Mouse (Mus musculus) regulatory T cell (primary cell): ENCODE results near the gene Ahctf1.

Source experiments
- in situ Hi-C: fragments of 300-600 bp; cut with MboI, MseI; formaldehyde crosslinking; loops from one replicate; pipeline ENCODE4 v1.15.1; 2025; ENCODE audit warnings: high pct_unique_total_duplicates

The Ahctf1 gene

DNA sequence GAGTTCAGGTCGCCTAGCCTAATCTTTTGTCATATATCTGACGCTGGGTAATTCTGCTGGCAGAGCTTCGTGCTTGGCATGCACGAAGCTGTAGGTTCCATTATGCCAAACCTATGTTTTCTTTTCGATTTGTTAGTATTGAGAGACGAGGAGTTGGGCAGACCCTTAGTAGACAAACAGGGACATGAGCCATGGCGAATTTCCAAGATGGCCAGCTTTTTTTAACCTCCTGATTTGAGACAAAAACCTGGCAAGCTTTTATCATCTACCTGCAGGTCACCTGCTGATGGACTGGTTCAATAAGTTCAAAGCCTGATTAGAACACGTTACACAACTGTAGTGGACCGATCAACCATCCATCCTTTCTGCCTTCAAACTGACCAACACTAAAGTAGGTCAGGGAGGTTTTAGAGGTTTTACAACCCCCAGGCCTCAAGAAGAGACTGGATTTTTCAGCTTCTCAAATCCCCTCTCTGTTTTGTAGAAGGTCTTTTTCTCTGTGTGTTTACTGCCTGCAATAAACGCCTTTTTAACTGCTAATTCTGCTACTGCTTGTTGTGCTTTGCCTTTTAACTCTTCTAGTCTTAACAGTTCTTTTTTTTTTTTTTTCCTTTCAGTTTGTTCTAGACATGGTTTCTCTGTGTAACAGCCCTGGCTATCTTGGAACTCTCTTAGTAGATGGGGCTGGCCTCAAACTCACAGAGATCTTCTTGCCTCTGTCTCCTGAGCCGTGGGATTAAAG lies 831 bp upstream of the Ahctf1 start:
- in situ Hi-C loops: no loop called here

GRCm38 (mm10) chr1:179802610-179803512 lies 619 bp downstream of the Ahctf1 start, which contains the start of gene Gm10518:
Gene Gm10518 (plus strand): TSS chr1:179803376.
- in situ Hi-C loops: no loop called here

DNA sequence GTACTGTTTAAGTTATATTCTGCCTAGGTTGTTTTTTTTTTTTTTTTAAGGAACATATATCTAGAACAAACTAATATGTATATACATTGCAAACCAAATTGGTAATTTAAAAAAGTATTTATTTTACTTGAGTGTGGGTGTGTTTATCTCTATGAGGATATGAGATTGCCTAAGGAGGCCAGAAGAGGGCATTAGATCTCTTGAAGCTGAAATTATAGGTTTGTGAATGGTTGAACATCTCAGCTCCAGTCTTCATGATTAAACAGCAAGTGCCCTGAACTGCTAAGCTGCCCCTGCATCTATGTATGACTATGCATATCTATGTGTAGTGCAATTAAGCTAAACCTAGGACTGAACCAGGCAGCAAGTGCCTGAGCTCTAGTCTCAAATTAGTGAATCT lies 4.7 kb downstream of the Ahctf1 start:
- in situ Hi-C loops: loop anchor here (10.0 kb wide), 1 partner anchor 1334 kb away; no protein-coding TSS in a partner anchor

DNA sequence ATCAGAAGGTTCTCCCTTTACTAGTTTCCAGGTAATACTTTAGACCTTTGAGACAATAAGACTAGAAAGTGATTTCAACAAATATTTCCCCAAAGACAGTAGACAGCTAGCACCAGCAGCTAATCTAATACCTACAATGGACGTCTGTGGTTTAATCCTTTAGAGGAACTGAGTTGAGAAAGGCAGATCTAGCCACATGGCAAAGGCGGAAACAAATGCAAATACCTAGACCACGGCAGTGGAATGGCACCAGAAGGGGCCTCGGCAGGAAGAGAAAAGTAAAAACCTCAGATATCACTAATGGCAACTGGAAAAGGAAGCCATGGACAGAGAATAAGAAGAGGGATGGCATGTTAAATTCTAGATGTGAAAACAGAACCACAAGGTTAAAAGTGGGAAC lies 16.2 kb downstream of the Ahctf1 start:
- in situ Hi-C loops: no loop called here

DNA sequence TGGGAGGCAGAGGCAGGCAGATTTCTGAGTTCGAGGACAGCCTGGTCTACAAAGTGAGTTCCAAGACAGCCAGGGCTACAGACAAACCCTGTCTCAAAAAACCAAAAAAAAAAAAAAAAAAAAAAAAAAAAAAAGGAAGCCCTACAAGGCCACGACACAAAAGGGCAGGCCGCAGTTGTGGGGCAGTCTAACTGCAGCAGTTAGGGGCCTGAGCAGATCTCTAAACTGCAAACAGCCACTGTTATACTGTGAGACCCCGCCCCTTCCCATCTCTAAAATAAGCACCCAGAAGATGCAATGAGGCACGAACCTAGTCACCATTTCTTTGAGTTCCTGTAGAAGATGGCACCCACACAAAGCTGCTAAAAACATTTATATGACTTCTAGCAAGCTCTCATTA lies 18.0 kb downstream of the Ahctf1 start:
- in situ Hi-C loops: no loop called here

DNA sequence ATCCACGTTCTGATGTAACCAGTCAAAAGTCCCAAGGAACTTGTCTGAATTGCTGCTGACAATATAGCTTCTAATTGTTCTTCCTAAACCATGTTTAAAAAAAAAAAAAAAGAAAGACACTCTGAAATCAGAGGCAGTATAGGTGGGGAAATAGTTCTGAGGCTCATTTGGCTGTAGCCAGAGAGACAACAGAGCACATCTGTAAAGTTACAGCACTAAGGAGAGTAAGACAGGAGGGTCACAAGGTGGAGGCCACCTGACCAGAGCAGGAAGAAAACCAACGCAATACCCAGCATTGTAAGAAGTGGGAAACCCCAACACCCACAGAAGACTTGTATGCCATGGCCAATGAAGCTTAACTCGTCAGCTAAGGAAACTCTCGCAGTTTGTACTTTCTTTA lies 19.4 kb downstream of the Ahctf1 start:
- in situ Hi-C loops: no loop called here

- in situ Hi-C loops: loop anchor here (10.0 kb wide), 1 partner anchor 1348 kb away; no protein-coding TSS in a partner anchor
These were observed 26.6 kb downstream of the Ahctf1 start for GRCm38 (mm10) chr1:179776831-179777230.

DNA sequence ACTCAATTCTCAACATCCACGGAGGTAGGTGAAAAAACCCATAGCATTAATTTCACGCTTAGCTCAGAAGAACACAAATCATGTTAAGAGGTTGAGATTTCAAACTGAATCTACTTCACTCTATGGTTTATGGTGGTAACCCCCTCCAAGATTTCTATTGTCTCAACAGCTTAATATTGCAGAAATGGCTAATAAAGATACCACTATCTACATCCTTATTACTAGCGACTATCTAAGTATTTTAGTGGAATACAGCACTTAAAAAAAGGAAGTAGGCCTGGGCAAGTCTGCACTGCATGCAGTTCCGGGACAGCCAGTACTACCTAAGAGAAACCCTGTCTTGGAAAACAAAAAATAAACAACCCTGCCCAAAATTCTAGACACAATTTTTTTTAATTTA lies 42.9 kb downstream of the Ahctf1 start:
- in situ Hi-C loops: no loop called here

GRCm38 (mm10) chr1:179760086-179760485 lies 43.4 kb downstream of the Ahctf1 start:
- in situ Hi-C loops: no loop called here

GRCm38 (mm10) chr1:179756477-179756876 lies 47.0 kb downstream of the Ahctf1 start:
- in situ Hi-C loops: loop anchor here (5.0 kb wide), 1 partner anchor 36 kb away; no protein-coding TSS in a partner anchor

DNA sequence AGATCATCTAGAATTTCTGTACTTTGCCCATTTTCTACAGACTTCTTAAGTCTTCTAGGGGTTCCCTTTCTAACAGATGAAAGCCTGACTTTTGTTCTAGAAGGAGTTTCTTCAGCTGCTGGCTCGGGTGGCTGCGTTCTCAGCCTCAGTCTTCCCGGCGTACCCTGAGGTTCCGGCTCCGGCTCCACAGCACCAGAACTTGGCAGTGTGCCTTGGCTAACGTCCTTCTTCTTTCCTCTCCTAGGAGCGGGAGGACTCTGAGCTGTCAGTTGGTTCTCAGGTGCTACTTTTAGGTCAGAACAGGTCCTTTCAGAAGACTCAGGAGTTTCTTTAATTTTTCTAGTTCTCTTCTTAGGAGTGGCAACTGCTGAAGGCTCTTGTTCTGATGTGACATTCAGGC lies 50.5 kb downstream of the Ahctf1 start:
- in situ Hi-C loops: no loop called here

GRCm38 (mm10) chr1:179752276-179752675 lies 51.2 kb downstream of the Ahctf1 start:
- in situ Hi-C loops: no loop called here

DNA sequence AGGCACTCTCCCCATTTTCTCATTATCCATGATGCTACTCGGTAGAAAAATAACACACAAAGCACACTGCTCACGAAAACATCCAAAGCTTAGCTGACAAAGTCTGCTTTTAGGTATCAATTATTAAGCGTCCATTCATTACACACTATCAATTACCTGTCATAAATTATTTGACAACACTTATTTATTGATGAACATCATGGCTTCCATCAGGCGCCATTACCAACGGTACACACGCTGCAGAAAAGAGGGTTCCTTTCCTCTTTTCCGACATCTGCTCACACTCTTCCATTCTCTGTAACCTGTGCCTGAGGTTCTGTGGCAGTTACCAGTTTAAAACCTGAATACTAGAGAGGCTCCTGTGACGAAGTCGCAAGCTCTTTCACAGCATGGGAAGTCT lies 58.3 kb downstream of the Ahctf1 start, which contains the start of gene Kif28:
Gene Kif28 (minus strand): TSS at position 101 of the 400 bp plus-strand sequence.
- in situ Hi-C loops: no loop called here

DNA sequence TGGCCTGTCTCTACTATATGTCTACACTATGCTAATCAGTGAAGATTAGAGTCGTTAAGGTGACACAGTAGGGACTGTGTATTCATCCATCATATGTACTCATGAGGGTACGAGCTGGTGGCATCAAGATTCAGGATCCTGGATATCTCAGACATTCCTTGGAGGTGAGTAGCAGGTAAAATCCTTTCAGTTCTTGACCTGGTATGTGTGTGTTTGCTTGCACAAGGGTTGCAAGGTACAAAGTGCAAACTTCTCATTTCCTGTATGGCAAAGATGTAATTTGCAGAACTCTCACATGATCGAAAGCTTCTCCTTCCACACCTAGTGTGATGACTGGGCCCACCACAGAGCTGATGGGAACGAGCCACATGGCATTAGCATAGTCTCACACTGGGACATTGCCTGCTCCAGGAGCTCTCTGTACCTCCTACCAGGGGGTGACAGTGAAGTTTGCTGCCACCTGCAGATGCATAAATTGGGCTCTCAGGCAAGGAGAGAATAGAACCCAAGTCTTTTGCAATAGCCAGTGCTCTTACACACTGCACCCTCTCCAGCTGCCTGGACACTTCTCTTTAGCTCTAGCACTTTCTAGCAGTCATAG lies 59.8 kb downstream of the Ahctf1 start:
- in situ Hi-C loops: no loop called here

DNA sequence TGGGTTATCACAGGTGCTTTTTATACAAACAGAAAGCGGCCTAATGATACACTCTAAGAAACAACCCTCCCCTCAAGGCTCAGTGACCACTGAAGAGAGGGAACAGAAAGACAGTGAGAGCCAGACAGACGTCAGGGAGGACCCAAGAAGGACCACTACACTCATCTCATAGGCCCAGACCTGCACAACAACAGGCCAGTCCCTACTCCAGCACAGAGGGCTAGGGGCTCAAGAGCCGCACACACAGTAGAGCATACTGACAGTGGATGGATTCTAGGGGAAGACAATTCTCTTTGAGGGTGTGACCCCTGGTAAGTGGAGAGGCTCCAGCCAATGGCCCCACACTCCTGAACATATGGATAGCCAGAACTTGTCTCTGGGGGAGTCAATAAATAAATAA lies 67.0 kb downstream of the Ahctf1 start:
- in situ Hi-C loops: no loop called here

- in situ Hi-C loops: no loop called here
These were observed 68.7 kb downstream of the Ahctf1 start for GRCm38 (mm10) chr1:179734500-179735474.

DNA sequence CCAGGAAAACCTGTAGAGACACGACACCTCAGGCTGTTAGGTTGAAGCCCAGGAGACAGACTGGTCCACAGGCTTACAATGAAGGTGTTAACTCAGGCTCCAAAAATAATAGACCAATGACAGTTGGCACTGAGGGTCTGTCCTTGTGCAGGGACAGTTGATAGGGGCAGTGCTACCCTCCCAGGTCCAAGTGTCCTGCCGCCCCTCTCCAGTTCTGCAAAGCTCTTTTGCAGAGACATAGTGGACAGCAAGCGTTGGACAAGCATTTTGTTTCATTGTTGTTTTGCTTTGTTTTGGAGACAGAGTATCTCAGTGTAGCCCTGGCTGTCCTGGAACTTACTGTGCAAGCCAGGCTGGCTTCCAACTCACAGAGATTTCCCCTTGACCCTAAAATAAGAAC lies 72.1 kb downstream of the Ahctf1 start:
- in situ Hi-C loops: no loop called here

DNA sequence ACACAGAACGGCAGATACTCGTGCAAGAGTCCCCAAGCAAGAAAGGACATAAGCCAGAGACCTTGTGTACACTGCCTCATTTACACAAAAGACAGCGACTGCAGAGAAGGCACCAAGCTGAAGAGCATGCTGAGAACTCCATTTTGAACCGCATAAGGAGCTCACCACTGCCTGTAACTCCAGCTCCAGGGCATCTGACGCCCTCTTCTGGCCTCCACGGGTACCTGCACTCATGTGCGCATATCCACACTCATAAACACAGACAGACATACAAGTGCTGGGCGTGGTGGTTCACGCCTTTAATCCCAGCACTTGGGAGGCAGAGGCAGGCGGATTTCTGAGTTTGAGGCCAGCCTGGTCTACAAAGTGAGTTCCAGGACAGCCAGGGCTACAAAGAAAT lies 74.8 kb downstream of the Ahctf1 start:
- in situ Hi-C loops: no loop called here

DNA sequence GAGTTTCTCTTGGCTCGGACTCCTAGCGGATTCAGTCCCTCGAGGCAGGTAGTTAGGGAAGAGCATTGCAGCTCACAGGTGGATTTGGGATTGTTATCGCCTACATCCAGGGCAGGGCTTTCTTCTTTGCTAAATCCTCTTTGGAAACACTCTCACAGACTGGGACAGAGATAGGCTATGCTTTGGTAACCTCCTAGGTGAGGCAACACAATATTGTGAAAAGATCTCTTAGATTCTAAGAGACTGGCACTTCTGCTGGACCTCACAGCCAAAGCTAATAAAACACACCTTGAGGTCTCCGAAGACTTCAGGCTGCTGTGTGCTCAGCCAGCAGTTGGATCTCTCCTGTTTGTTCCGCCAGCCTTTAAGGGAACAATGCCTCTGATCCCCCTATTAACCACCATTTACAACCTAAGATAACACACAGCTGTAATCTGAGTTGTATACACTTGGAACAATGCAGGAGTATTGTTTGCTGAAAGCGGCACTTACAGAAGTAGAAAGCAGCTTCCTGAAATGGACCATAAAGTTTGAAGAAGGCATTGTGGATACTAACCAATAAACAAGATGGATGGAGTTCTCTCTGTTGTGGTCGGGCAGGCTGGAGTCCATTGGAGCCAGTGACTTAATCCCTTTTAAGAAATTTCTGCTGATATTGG lies 80.5 kb downstream of the Ahctf1 start:
- in situ Hi-C loops: no loop called here

DNA sequence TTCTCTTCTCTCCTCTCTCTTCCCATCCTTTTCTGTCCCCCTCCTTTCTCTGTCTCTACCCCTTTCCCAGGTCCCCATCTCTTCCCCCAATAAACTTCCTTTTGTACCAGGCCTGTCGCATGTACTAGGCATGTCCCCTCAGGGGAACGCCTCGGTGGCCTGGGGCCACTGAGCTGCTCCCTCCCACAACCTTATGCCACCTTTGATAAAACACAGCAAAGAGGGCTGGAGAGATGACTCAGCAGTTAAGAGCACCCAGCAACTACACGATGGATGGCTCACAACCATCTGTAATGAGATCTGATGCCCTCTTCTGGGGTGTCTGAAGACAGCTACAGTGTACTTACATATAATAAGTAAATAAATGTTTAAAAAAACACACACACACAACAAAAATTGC lies 87.7 kb downstream of the Ahctf1 start:
- in situ Hi-C loops: no loop called here
